Mouse (Mus musculus) layer of hippocampus, adult 18-20 months (tissue): ENCODE results near the gene Gcnt1. TPM values are rescaled to one million over a fixed set of nuclear protein-coding genes. Genes with fewer than 3 reads are reported as not detected.

Experiments
- total RNA-seq, 2 experiments: library from RNA; stranded (reverse); gene quantifications; 2 replicates each; pipeline ENCODE4 v1.2.3; 2021

The Gcnt1 gene
- total RNA-seq, 2 experiments from 2014 or later, result 3.1 to 3.5 TPM

Other genes starting within 250 kb of the Gcnt1 start
- gene Rfk, start 21.2 kb upstream of the Gcnt1 start, total RNA-seq, result 10 to 100 TPM; 60.1 to 64.6 TPM